ENCODE assay signal across 10 mouse cellular contexts in genomic region chr14:37271015-37271933, GRCm38 (mm10).
A peak's percentile ranks its signal among the peaks of the same experiment; 100 is the strongest.
DNase-seq lines count a peak whose midpoint lies in the region; ATAC-seq and TF ChIP-seq lines count a peak whose summit lies in the region.
"Had no signal": no experiment of that assay in that cellular context is flagged by ENCODE, and none has a peak within 500 bp of the region (broad histone marks: within the 10 kb centered on the region; RNA-seq: fewer than 3 reads in every experiment).

No protein-coding gene starts in this region.

- no peak overlapping the region for H3K4me3 ChIP-seq in embryonic facial prominence, embryonic 12.5 days
- H3K4me3 ChIP-seq in hindbrain, postnatal 0 days (ENCODE audit: low read length): no peak overlapping the region
- no peak overlapping the region for H3K4me3 ChIP-seq in midbrain, postnatal 0 days (ENCODE audit: low read depth, low read length)
- H3K4me3 ChIP-seq: megakaryocyte, embryonic 14.5 days had no signal

- no peak overlapping the region; the same call in 1 of the 2 replicates for H3K9ac ChIP-seq in embryonic facial prominence, embryonic 12.5 days
- no peak overlapping the region for H3K9ac ChIP-seq in hindbrain, postnatal 0 days (replicated peaks; ENCODE audit: low read length)
- H3K9ac ChIP-seq in midbrain, postnatal 0 days (replicated peaks; ENCODE audit: low read length, poor library complexity, severe bottlenecking): no peak overlapping the region

- 32% methylated on average over 6 of the region's 6 CpGs for WGBS in embryonic facial prominence, embryonic 12.5 days
- 10% methylated on average over 6 of the region's 6 CpGs for WGBS in hindbrain, postnatal 0 days
- WGBS in midbrain, postnatal 0 days: 16% methylated on average over 6 of the region's 6 CpGs

- peak overlapping the region; percentile 50 for H3K27ac ChIP-seq in embryonic facial prominence, embryonic 12.5 days
- peak overlapping the region; percentile 28; the same call in 1 of the 2 replicates for H3K27ac ChIP-seq in hindbrain, postnatal 0 days
- H3K27ac ChIP-seq in midbrain, postnatal 0 days (ENCODE audit: low read depth, low read length): no peak overlapping the region

- no peak for TF ChIP-seq CTCF in hindbrain, postnatal 0 days (IDR thresholded peaks at IDR 0.05; ENCODE audit: low read depth)
- TF ChIP-seq CTCF in midbrain, postnatal 0 days (IDR thresholded peaks at IDR 0.05): no peak

- H3K4me2 ChIP-seq in embryonic facial prominence, embryonic 12.5 days (replicated peaks): no peak overlapping the region
- no peak overlapping the region for H3K4me2 ChIP-seq in hindbrain, postnatal 0 days (ENCODE audit: low read depth, low read length)
- H3K4me2 ChIP-seq in midbrain, postnatal 0 days (ENCODE audit: low read depth, low read length, poor library complexity, severe bottlenecking): no peak overlapping the region

- H3K9me3 ChIP-seq in embryonic facial prominence, embryonic 12.5 days: no peaks in the 10 kb centered on the region; the same call in 1 of the 2 replicates
- H3K9me3 ChIP-seq in hindbrain, postnatal 0 days (ENCODE audit: low read length): no peaks in the 10 kb centered on the region
- no peaks in the 10 kb centered on the region for H3K9me3 ChIP-seq in midbrain, postnatal 0 days (ENCODE audit: low read length)
- H3K9me3 ChIP-seq: megakaryocyte, embryonic 14.5 days had no signal

- 0 out of 2 replicates have a peak, but pooled peaks have one; percentile 67 for ATAC-seq in embryonic facial prominence, embryonic 12.5 days (ENCODE audit: insufficient number of reproducible peaks, insufficient read depth, low FRiP score, low TSS enrichment)
- peak; percentile 92 for ATAC-seq in hindbrain, postnatal 0 days
- peak; percentile 52; the same call in 1 of the 2 replicates for ATAC-seq in midbrain, postnatal 0 days (ENCODE audit: low FRiP score)

- no peaks in the 10 kb centered on the region for H3K36me3 ChIP-seq in embryonic facial prominence, embryonic 12.5 days
- H3K36me3 ChIP-seq in hindbrain, postnatal 0 days (ENCODE audit: insufficient read depth, low read length): no peaks in the 10 kb centered on the region
- H3K36me3 ChIP-seq in midbrain, postnatal 0 days (ENCODE audit: insufficient read depth, low read length): no peaks in the 10 kb centered on the region

- DNase-seq in embryo, embryonic 10.5 days (ENCODE audit: low spot score): peak; percentile 59
- DNase-seq in hindbrain, postnatal 0 days (ENCODE audit: low spot score): peak; percentile 71
- peak; percentile 66 for DNase-seq in midbrain, postnatal 0 days (ENCODE audit: low spot score)
- no peak for DNase-seq in ovary, postnatal 36 days (ENCODE audit: low spot score)
- DNase-seq in ovary, adult 18-20 months (ENCODE audit: low spot score): no peak
- DNase-seq in ovary, postnatal 14 days (ENCODE audit: low spot score): no peak
- DNase-seq: heart, postnatal 36 days; right cerebral cortex, postnatal 4 days had no signal

- peaks cover 9% of the 10 kb centered on the region for H3K4me1 ChIP-seq in embryonic facial prominence, embryonic 12.5 days
- H3K4me1 ChIP-seq in hindbrain, postnatal 0 days (ENCODE audit: insufficient read depth, low read length): no peaks in the 10 kb centered on the region
- H3K4me1 ChIP-seq in midbrain, postnatal 0 days (ENCODE audit: insufficient read depth, low read length): peaks cover 6% of the 10 kb centered on the region; the same call in 1 of the 2 replicates

- no peaks in the 10 kb centered on the region for H3K27me3 ChIP-seq in embryonic facial prominence, embryonic 12.5 days
- H3K27me3 ChIP-seq in hindbrain, postnatal 0 days (ENCODE audit: insufficient read depth, low read length): no peaks in the 10 kb centered on the region
- H3K27me3 ChIP-seq in midbrain, postnatal 0 days (ENCODE audit: insufficient read depth, low read length): no peaks in the 10 kb centered on the region
- H3K27me3 ChIP-seq: megakaryocyte, embryonic 14.5 days had no signal

Comparison
In these comparisons a context has a peak if more than half of its experiments do, and no peak if none do; other contexts are left out.
1. DNase-seq: peak in embryo, embryonic 10.5 days (single experiment), hindbrain, postnatal 0 days (single experiment) and midbrain, postnatal 0 days (single experiment); none in ovary, postnatal 36 days (single experiment), ovary, adult 18-20 months (single experiment) and ovary, postnatal 14 days (single experiment).
2. Peak in every context shown above with its lines, with median percentiles within 50 percentile points of each other: ATAC-seq.